Mouse (Mus musculus) heart, embryonic 13.5 days (tissue): ENCODE measurements around the gene Sema6d. TPM values are rescaled to one million over a fixed set of nuclear protein-coding genes. Genes with fewer than 3 reads are reported as not detected.
A peak's percentile ranks its signal among the peaks of the same experiment; 100 is the strongest.

Source experiments
- ATAC-seq: fragments of 200-750 bp; cut with Nextera tagmentation; 2 replicates; pipeline ENCODE4 v1.8.0; 2017; ENCODE audit warnings: moderate TSS enrichment; ENCODE audit not compliant: insufficient number of reproducible peaks, low FRiP score, low TSS enrichment; ENCODE audit errors: extremely low read depth
- H3K27ac ChIP-seq: fragments of 300-500 bp; sonication (generic); replicated peaks from 2 replicates; pipeline ENCODE4 v1.5.1; 2015; ENCODE audit warnings: moderate library complexity, mild to moderate bottlenecking, inconsistent platforms
- H3K27me3 ChIP-seq: fragments of 300-500 bp; sonication (generic); replicated peaks from 2 replicates; pipeline ENCODE4 v1.6.1; 2015; ENCODE audit warnings: mild to moderate bottlenecking, inconsistent platforms
- H3K36me3 ChIP-seq: fragments of 300-500 bp; sonication (generic); 2 replicates; pipeline ENCODE4 v1.6.1; 2015; ENCODE audit warnings: mild to moderate bottlenecking, inconsistent platforms
- H3K4me1 ChIP-seq: fragments of 300-500 bp; sonication (generic); 2 replicates; pipeline ENCODE4 v1.6.1; 2015; ENCODE audit warnings: inconsistent platforms
- H3K4me2 ChIP-seq: fragments of 300-500 bp; sonication (generic); 2 replicates; pipeline ENCODE4 v1.6.1; 2015; ENCODE audit warnings: inconsistent platforms, mild to moderate bottlenecking, moderate library complexity
- H3K4me3 ChIP-seq: fragments of 300-500 bp; sonication (generic); 2 replicates; pipeline ENCODE4 v1.5.1; 2015; ENCODE audit warnings: moderate library complexity, mild to moderate bottlenecking, inconsistent platforms
- H3K9ac ChIP-seq: fragments of 300-500 bp; sonication (generic); 2 replicates; pipeline ENCODE4 v1.6.1; 2015; ENCODE audit warnings: inconsistent platforms, mild to moderate bottlenecking, moderate library complexity
- H3K9me3 ChIP-seq: fragments of 300-500 bp; sonication (generic); 2 replicates; pipeline ENCODE4 v1.6.1; 2016; ENCODE audit warnings: inconsistent platforms
- WGBS: fragments of 180-500 bp; shearing (Covaris S2); methylation state at CpG from one replicate; pipeline ENCODE4 v1.1.7; 2015; ENCODE audit warnings: mixed read lengths; 5-methylcytosine and 5-hydroxymethylcytosine counted together
- polyA plus RNA-seq: library from polyadenylated mRNA; unstranded; fragments of >200 nt; fragmentation: Nextera tagmentation; extraction: Ambion mirVana; gene quantifications from 2 replicates; pipeline ENCODE4 v1.2.1, GENCODE M21; 2015

Gene Sema6d
- polyA plus RNA-seq, 1 experiment from 2014 or later, result 18.8 TPM

- Histone ChIP-seq H3K27me3 (no peaks in the 10 kb centered on the region), H3K27ac (no peak overlapping the region), H3K4me1 (0 out of 2 replicates have a peak, but pooled peaks cover 2% of the 10 kb centered on the region), H3K4me3 (no peak overlapping the region), H3K36me3 (no peaks in the 10 kb centered on the region), H3K4me2 (no peak overlapping the region), H3K9ac (no peak overlapping the region), H3K9me3 (no peaks in the 10 kb centered on the region)
- no peak for ATAC-seq
- 62% methylated on average over 2 of the region's 2 CpGs for WGBS
Observed at GRCm38 (mm10) chr2:124576053-124576452, 486.3 kb downstream of the Sema6d start.

GRCm38 (mm10) chr2:124583561-124583960 lies 493.8 kb downstream of the Sema6d start:
- Histone ChIP-seq H3K27ac (no peak overlapping the region), H3K27me3 (no peaks in the 10 kb centered on the region), H3K4me2 (no peak overlapping the region), H3K36me3 (no peaks in the 10 kb centered on the region), H3K4me1 (0 out of 2 replicates have a peak, but pooled peaks cover 5% of the 10 kb centered on the region), H3K9ac (no peak overlapping the region), H3K4me3 (no peak overlapping the region), H3K9me3 (no peaks in the 10 kb centered on the region)
- WGBS, result 50% methylated on average over 7 of the region's 7 CpGs
- ATAC-seq, result no peak

GRCm38 (mm10) chr2:124592750-124593149 lies 503.0 kb downstream of the Sema6d start:
- no peak overlapping the region for H3K9ac ChIP-seq
- no peak overlapping the region for H3K4me2 ChIP-seq
- no peaks in the 10 kb centered on the region for H3K4me1 ChIP-seq
- no peaks in the 10 kb centered on the region for H3K27me3 ChIP-seq
- no peaks in the 10 kb centered on the region for H3K9me3 ChIP-seq
- no peak for ATAC-seq
- H3K4me3 ChIP-seq, result no peak overlapping the region
- H3K27ac ChIP-seq, result no peak overlapping the region
- WGBS, result 89% methylated on average over 4 of the region's 4 CpGs
- no peaks in the 10 kb centered on the region for H3K36me3 ChIP-seq

- Histone ChIP-seq H3K4me2 (no peak overlapping the region), H3K4me1 (peaks cover 14% of the 10 kb centered on the region), H3K36me3 (no peaks in the 10 kb centered on the region), H3K9ac (no peak overlapping the region), H3K9me3 (no peaks in the 10 kb centered on the region), H3K27me3 (no peaks in the 10 kb centered on the region), H3K4me3 (no peak overlapping the region), H3K27ac (no peak overlapping the region)
- ATAC-seq, result no peak
- WGBS, result 60% methylated on average over 3 of the region's 3 CpGs
Observed at GRCm38 (mm10) chr2:124599014-124599413, 509.2 kb downstream of the Sema6d start.

- H3K27ac ChIP-seq, result 0 out of 2 replicates have a peak overlapping the region, but pooled peaks have one; percentile 34
- H3K27me3 ChIP-seq, result no peaks in the 10 kb centered on the region
- H3K36me3 ChIP-seq, result no peaks in the 10 kb centered on the region
- no peak overlapping the region for H3K4me3 ChIP-seq
- peak overlapping the region; percentile 5; the same call in 1 of the 2 replicates for H3K9ac ChIP-seq
- no peak overlapping the region for H3K4me2 ChIP-seq
- ATAC-seq, result no peak; the same call in 1 of the 2 replicates
- H3K4me1 ChIP-seq, result peaks cover 26% of the 10 kb centered on the region
- no peaks in the 10 kb centered on the region for H3K9me3 ChIP-seq
- 65% methylated on average over 9 of the region's 9 CpGs for WGBS
Observed at GRCm38 (mm10) chr2:124601702-124602378, 512.1 kb downstream of the Sema6d start.

GRCm38 (mm10) chr2:124602379-124602913 lies 512.7 kb downstream of the Sema6d start:
- no peaks in the 10 kb centered on the region for H3K27me3 ChIP-seq
- WGBS, result 43% methylated on average over 8 of the region's 8 CpGs
- H3K9ac ChIP-seq, result peak overlapping the region; percentile 5; the same call in 1 of the 2 replicates
- H3K4me1 ChIP-seq, result peaks cover 29% of the 10 kb centered on the region
- no peaks in the 10 kb centered on the region for H3K9me3 ChIP-seq
- no peaks in the 10 kb centered on the region for H3K36me3 ChIP-seq
- H3K4me2 ChIP-seq, result 0 out of 2 replicates have a peak overlapping the region, but pooled peaks have one; percentile 14
- no peak; the same call in 1 of the 2 replicates for ATAC-seq
- no peak overlapping the region for H3K4me3 ChIP-seq
- H3K27ac ChIP-seq, result peak overlapping the region; percentile 34

- WGBS, result 67% methylated on average over 1 of the region's 1 CpGs
- Histone ChIP-seq H3K27ac (no peak overlapping the region), H3K27me3 (no peaks in the 10 kb centered on the region), H3K9ac (no peak overlapping the region), H3K4me2 (no peak overlapping the region), H3K9me3 (no peaks in the 10 kb centered on the region), H3K4me3 (no peak overlapping the region), H3K36me3 (no peaks in the 10 kb centered on the region), H3K4me1 (peaks cover 48% of the 10 kb centered on the region)
- no peak for ATAC-seq
Observed at GRCm38 (mm10) chr2:124605341-124605740, 515.6 kb downstream of the Sema6d start.

GRCm38 (mm10) chr2:124607986-124608385 lies 518.2 kb downstream of the Sema6d start:
- Histone ChIP-seq H3K27ac (no peak overlapping the region), H3K36me3 (no peaks in the 10 kb centered on the region), H3K4me3 (no peak overlapping the region), H3K27me3 (no peaks in the 10 kb centered on the region), H3K4me1 (peaks cover 49% of the 10 kb centered on the region), H3K4me2 (no peak overlapping the region), H3K9ac (no peak overlapping the region), H3K9me3 (no peaks in the 10 kb centered on the region)
- no peak for ATAC-seq
- WGBS, result 53% methylated on average over 5 of the region's 5 CpGs

GRCm38 (mm10) chr2:124608546-124608945 lies 518.8 kb downstream of the Sema6d start:
- no peak for ATAC-seq
- peak overlapping the region; percentile 92 for H3K9ac ChIP-seq
- peak overlapping the region; percentile 78 for H3K4me2 ChIP-seq
- H3K27me3 ChIP-seq, result no peaks in the 10 kb centered on the region
- H3K9me3 ChIP-seq, result no peaks in the 10 kb centered on the region
- no peaks in the 10 kb centered on the region for H3K36me3 ChIP-seq
- 51% methylated on average over 4 of the region's 4 CpGs for WGBS
- H3K4me3 ChIP-seq, result peak overlapping the region; percentile 72
- H3K4me1 ChIP-seq, result peaks cover 52% of the 10 kb centered on the region
- no peak overlapping the region for H3K27ac ChIP-seq

- H3K9me3 ChIP-seq, result no peaks in the 10 kb centered on the region
- no peaks in the 10 kb centered on the region for H3K36me3 ChIP-seq
- no peak for ATAC-seq
- no peaks in the 10 kb centered on the region for H3K27me3 ChIP-seq
- peak overlapping the region; percentile 78 for H3K4me2 ChIP-seq
- H3K4me3 ChIP-seq, result peak overlapping the region; percentile 72
- 24% methylated on average over 5 of the region's 5 CpGs for whole genome bisulfite sequencing
- peak overlapping the region; percentile 92 for H3K9ac ChIP-seq
- H3K27ac ChIP-seq, result peak overlapping the region; percentile 98
- H3K4me1 ChIP-seq, result peaks cover 57% of the 10 kb centered on the region
Observed at GRCm38 (mm10) chr2:124609014-124609413, 519.2 kb downstream of the Sema6d start.

GRCm38 (mm10) chr2:124609711-124610585 lies 520.2 kb downstream of the Sema6d start:
- peak overlapping the region; percentile 78 for H3K4me2 ChIP-seq
- H3K36me3 ChIP-seq, result no peaks in the 10 kb centered on the region
- under 1% methylated on average over 78 of the region's 80 CpGs for WGBS
- H3K9me3 ChIP-seq, result no peaks in the 10 kb centered on the region
- no peaks in the 10 kb centered on the region for H3K27me3 ChIP-seq
- H3K4me3 ChIP-seq, result peak overlapping the region; percentile 72
- peak overlapping the region; percentile 98 for H3K27ac ChIP-seq
- ATAC-seq, result peak; percentile 90
- H3K4me1 ChIP-seq, result peaks cover 59% of the 10 kb centered on the region
- H3K9ac ChIP-seq, result peak overlapping the region; percentile 92
